Mouse (Mus musculus) forebrain, embryonic 11.5 days (tissue): ENCODE measurements at regions not wholly inside any gene's neighbourhood (a gene's known extent, or its start where the extent isn't known, plus 50 kb on each side); places are given as distances from the start of the nearest gene placed in this dataset.

Source experiments
- ATAC-seq: fragments of 200-750 bp; cut with Nextera tagmentation; replicated peaks from 2 replicates; pipeline ENCODE4 v1.8.0; 2017; ENCODE audit warnings: moderate TSS enrichment; ENCODE audit not compliant: low FRiP score
- DNase-seq: peaks from one replicate; pipeline ENCODE4 v3.0.0-alpha.2; 2017; ENCODE audit warnings: low spot score
- H3K27ac ChIP-seq: fragments of 300-500 bp; sonication (generic); 2 replicates; pipeline ENCODE4 v1.5.1; 2014; ENCODE audit warnings: low read depth, low read length
- H3K27me3 ChIP-seq: fragments of 300-500 bp; sonication (generic); 2 replicates; pipeline ENCODE4 v1.6.1; 2014; ENCODE audit warnings: mild to moderate bottlenecking, low read length, mixed read lengths; ENCODE audit not compliant: control insufficient read depth, insufficient read depth
- H3K36me3 ChIP-seq: fragments of 300-500 bp; sonication (generic); 2 replicates; pipeline ENCODE4 v1.6.1; 2014; ENCODE audit warnings: mild to moderate bottlenecking, low read length, moderate library complexity, mixed read lengths; ENCODE audit not compliant: control insufficient read depth, insufficient read depth
- H3K4me1 ChIP-seq: fragments of 300-500 bp; sonication (generic); replicated peaks from 2 replicates; pipeline ENCODE4 v1.6.1; 2014; ENCODE audit warnings: low read length, mixed read lengths; ENCODE audit not compliant: control insufficient read depth, insufficient read depth
- H3K4me2 ChIP-seq: fragments of 300-500 bp; sonication (generic); 2 replicates; pipeline ENCODE4 v1.6.1; 2014; ENCODE audit warnings: low read depth, mild to moderate bottlenecking, low read length, moderate library complexity, mixed read lengths; ENCODE audit not compliant: severe bottlenecking
- H3K4me3 ChIP-seq: fragments of 300-500 bp; sonication (generic); 2 replicates; pipeline ENCODE4 v1.5.1; 2014; ENCODE audit warnings: low read depth, low read length
- H3K9ac ChIP-seq: fragments of 300-500 bp; sonication (generic); 2 replicates; pipeline ENCODE4 v1.6.1; 2014; ENCODE audit warnings: low read length
- H3K9me3 ChIP-seq: fragments of 300-500 bp; sonication (generic); 2 replicates; pipeline ENCODE4 v1.6.1; 2016; ENCODE audit warnings: low read length, mixed read lengths; ENCODE audit not compliant: control insufficient read depth
- WGBS: fragments of 180-500 bp; shearing (Covaris S2); extraction: QIAGEN DNeasy Blood & Tissue Kit; methylation state at CpG from one replicate; pipeline ENCODE4 v1.1.7; 2014; 5-methylcytosine and 5-hydroxymethylcytosine counted together

DNA sequence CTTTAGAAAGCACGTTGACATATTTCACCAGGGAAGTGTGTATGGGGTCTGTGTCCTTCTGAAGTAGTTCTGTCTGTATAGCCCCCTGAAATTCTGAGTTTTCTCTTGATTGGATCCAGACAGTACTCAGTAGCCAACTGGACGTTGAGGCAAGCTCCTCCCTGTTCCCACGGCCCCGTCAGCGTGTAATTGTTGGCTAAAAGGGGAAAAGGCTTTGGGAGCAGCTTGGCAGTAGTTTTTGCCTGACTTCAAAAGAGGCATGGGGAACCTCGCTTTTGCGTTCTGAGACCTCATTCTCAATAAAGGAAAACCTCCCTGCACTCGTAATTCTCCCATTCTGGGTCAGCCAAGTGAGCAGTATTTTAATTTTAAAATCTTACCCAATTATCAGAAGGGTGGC lies 157.8 kb upstream of the Mphosph6 start:
- Histone ChIP-seq H3K27ac (no peak overlapping the region), H3K9me3 (no peaks in the 10 kb centered on the region), H3K9ac (no peak overlapping the region), H3K4me3 (no peak overlapping the region), H3K4me2 (no peak overlapping the region), H3K27me3 (no peaks in the 10 kb centered on the region), H3K4me1 (no peaks in the 10 kb centered on the region), H3K36me3 (no peaks in the 10 kb centered on the region)
- DNase-seq (no peak), ATAC-seq (no peak)
- 71% methylated on average over 8 of the region's 8 CpGs for WGBS

DNA sequence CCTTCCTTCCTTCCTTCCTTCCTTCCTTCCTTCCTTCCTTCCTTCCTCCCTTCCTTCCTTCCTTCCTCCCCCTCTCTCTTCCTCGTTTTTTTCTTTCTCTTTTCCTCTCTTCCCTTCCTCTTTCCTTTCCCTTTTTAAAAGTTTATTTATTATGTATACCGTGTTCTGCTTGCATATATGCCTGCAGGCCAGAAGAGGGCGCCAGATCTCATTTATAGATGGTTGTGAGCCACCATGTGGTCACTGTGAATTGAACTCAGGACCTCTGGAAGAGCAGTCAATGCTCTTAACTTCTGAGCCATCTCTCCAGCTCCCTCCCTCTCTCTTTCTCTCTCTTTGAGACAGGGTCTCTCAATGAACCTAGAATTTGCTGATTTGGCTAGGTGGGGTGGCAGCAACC lies 157.2 kb upstream of the Mphosph6 start:
- Histone ChIP-seq H3K27ac (no peak overlapping the region), H3K9me3 (no peaks in the 10 kb centered on the region), H3K4me2 (no peak overlapping the region), H3K36me3 (no peaks in the 10 kb centered on the region), H3K4me3 (no peak overlapping the region), H3K4me1 (no peaks in the 10 kb centered on the region), H3K27me3 (no peaks in the 10 kb centered on the region), H3K9ac (no peak overlapping the region)
- WGBS = 40% methylated on average over 3 of the region's 3 CpGs
- no peak for DNase-seq
- no peak for ATAC-seq

DNA sequence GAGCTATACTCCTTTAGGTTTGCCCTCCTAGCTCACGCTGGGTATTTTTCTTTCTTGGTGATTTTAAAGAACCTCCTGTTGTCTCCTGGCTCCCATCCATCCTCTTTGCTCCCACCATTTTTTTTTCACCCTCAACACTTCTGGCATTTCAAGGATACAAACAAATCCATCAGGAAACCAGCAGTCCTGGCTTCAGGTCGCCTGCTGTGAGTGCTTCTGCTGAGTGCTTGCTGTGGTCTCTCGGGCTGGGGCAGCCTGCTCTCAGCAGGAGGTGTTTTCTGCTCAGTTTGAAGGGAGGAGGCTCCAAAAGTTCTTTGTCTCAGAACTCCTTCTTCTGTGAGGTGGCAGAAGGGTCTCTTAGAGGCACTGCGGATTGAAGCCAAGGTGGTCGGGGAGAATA lies 149.9 kb upstream of the Mphosph6 start:
- Histone ChIP-seq H3K4me3 (no peak overlapping the region), H3K4me2 (no peak overlapping the region), H3K27me3 (no peaks in the 10 kb centered on the region), H3K9ac (no peak overlapping the region), H3K4me1 (no peaks in the 10 kb centered on the region), H3K36me3 (no peaks in the 10 kb centered on the region), H3K27ac (no peak overlapping the region), H3K9me3 (no peaks in the 10 kb centered on the region)
- ATAC-seq = no peak
- WGBS = 18% methylated on average over 5 of the region's 5 CpGs
- no peak for DNase-seq

DNA sequence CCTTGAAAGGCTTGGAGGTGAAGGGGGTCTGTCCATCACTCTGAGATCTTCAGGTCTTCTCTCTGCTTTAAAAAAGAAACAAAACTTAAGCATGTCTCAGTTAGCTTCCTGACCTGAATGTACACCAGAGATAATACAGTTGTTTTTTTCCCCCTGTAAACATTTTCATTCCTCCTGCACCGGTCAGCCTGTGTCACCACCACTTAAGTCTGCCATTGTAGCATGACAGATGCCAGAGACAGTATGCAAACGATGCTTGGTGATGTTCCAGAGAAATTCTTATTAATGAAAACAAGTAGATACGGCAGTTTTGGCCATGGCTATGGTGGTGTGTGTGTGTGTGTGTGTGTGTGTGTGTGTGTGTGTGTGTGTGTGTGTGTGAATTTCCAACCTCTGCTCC lies 144.8 kb upstream of the Mphosph6 start:
- Histone ChIP-seq H3K4me1 (no peaks in the 10 kb centered on the region), H3K4me2 (no peak overlapping the region), H3K36me3 (no peaks in the 10 kb centered on the region), H3K27ac (no peak overlapping the region), H3K9ac (no peak overlapping the region), H3K4me3 (no peak overlapping the region), H3K27me3 (no peaks in the 10 kb centered on the region), H3K9me3 (no peaks in the 10 kb centered on the region)
- 81% methylated on average over 3 of the region's 3 CpGs for WGBS
- DNase-seq = no peak
- no peak for ATAC-seq

DNA sequence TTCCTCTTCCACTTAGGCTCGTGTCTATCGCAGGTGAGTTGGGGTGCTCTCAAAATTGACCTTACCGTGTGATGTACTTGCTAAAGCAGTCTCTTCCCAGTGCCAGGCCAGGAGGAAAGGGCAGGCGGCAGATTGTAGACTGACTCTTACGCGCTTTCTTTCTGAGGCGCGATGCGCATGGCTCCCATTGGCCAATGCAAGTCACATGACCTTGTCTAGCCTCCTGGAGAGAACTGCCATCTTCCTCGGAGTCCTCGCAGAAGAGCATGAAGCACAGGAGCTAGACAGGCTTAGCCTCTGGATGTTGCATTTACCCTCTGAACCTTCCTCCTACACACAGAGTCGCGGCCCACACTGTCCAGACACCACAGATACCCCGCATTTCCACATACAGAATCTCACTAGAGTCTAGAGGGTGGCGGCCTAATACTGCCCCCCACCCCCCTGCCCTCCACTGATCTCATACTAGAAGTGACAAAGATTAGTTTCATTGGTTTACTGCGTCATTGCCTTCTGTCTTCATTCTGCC lies 132.9 kb upstream of the Mphosph6 start:
- DNase-seq = no peak
- H3K27me3 ChIP-seq = no peaks in the 10 kb centered on the region
- no peak overlapping the region for H3K9ac ChIP-seq
- peaks cover 7% of the 10 kb centered on the region for H3K4me1 ChIP-seq
- no peak overlapping the region for H3K27ac ChIP-seq
- WGBS = 95% methylated on average over 16 of the region's 16 CpGs
- no peak overlapping the region for H3K4me2 ChIP-seq
- H3K36me3 ChIP-seq = no peaks in the 10 kb centered on the region
- ATAC-seq = peak; percentile 67
- H3K9me3 ChIP-seq = no peaks in the 10 kb centered on the region
- no peak overlapping the region for H3K4me3 ChIP-seq

DNA sequence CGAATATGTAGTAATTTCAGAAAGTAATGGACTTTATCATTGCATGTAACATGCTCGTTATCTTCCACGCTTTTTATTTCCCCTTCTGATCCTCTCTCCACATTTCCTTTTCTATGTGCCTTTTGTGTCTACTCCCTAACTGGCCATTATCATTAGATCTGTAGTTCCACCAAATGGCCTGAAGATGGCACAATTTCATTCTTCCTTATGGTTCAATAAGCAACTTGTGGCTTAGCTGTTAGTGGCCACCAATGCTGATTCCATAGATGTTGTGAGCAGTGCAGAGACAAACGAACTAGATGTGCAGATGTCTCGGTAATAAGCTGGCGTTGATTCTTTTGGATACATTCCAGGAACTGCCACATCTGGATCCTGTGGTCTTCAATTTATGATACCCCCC lies 128.9 kb upstream of the Mphosph6 start:
- DNase-seq = no peak
- WGBS = 63% methylated on average over 6 of the region's 6 CpGs
- Histone ChIP-seq H3K4me2 (no peak overlapping the region), H3K9me3 (no peaks in the 10 kb centered on the region), H3K4me1 (peaks cover 10% of the 10 kb centered on the region), H3K27ac (no peak overlapping the region), H3K9ac (no peak overlapping the region), H3K36me3 (no peaks in the 10 kb centered on the region), H3K27me3 (no peaks in the 10 kb centered on the region), H3K4me3 (no peak overlapping the region)
- ATAC-seq = no peak

DNA sequence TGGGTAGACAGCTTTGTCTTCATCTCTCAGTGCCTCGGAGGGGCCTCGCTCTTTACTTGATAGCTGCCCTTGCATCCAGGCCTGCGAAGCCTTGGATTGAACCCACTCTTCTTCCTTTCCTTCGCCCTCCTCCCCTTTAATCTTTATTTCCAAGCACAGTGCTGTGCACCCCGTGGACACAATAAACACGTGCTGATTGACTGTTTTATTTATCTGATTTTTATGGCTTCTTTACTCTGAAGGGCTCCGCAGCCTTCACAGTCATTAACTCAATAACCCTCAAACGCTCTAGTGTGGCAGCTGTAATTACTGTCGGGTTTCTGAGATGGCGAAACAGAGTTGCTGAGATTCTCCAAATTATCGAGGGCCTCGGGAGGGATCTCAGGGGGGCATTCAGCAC lies 127.9 kb upstream of the Mphosph6 start:
- H3K36me3 ChIP-seq = no peaks in the 10 kb centered on the region
- H3K9me3 ChIP-seq = no peaks in the 10 kb centered on the region
- 0 out of 2 replicates have a peak overlapping the region, but pooled peaks have one; percentile 25 for H3K27ac ChIP-seq
- ATAC-seq = peak; percentile 66
- H3K4me1 ChIP-seq = peaks cover 8% of the 10 kb centered on the region
- no peaks in the 10 kb centered on the region for H3K27me3 ChIP-seq
- H3K4me3 ChIP-seq = no peak overlapping the region
- H3K9ac ChIP-seq = no peak overlapping the region
- no peak overlapping the region for H3K4me2 ChIP-seq
- WGBS = 21% methylated on average over 12 of the region's 12 CpGs
- DNase-seq = no peak

DNA sequence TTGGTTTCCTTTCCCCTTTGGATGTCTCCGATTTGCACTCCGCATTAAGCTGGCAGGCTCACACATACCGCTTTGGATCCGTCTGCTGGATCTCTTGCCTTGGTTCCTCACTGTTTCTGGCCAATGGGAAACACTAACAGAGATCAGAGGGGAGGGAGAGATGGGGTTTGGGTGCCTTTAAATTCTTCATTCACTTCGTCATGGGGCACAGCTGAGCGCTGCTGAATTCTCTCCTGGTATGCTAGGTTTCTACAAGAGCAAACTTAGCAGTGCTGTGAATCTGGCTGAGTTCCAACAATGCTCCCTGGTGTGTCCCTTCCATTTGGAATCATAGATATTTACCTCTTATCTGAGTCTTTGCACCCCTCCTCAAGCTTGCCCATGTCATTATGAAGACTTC lies 121.6 kb upstream of the Mphosph6 start:
- Histone ChIP-seq H3K9me3 (no peaks in the 10 kb centered on the region), H3K27me3 (no peaks in the 10 kb centered on the region), H3K9ac (no peak overlapping the region), H3K4me3 (no peak overlapping the region), H3K4me1 (no peaks in the 10 kb centered on the region), H3K4me2 (no peak overlapping the region), H3K27ac (no peak overlapping the region), H3K36me3 (no peaks in the 10 kb centered on the region)
- DNase-seq = no peak
- no peak for ATAC-seq
- WGBS = 88% methylated on average over 6 of the region's 6 CpGs

DNA sequence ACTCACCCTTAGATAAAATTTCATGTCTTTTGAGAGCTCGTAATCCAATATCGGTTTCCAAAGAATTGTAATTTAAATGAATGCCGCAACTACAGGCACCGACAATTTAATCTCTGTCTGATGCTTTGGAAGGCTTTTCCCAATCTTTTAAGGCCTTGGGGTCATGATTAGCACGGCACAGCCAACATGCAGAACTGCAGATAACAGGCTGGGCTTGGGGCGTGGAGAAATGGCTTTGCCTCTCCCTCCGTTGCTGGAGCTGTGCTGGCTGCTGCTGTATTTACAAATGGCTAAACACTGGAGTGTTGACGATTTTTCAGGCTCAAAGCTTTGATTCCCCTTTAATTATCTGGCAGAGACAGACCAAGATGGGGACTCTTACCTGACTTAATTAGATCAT lies 101.3 kb upstream of the Mphosph6 start:
- DNase-seq = no peak
- Histone ChIP-seq H3K4me1 (no peaks in the 10 kb centered on the region), H3K27ac (no peak overlapping the region), H3K36me3 (no peaks in the 10 kb centered on the region), H3K4me3 (no peak overlapping the region), H3K4me2 (no peak overlapping the region), H3K9me3 (no peaks in the 10 kb centered on the region), H3K9ac (no peak overlapping the region), H3K27me3 (no peaks in the 10 kb centered on the region)
- 77% methylated on average over 8 of the region's 8 CpGs for WGBS
- no peak for ATAC-seq
